Mouse (Mus musculus): ENCODE data around the gene Sh3bp5. TPM values are rescaled to one million over a fixed set of nuclear protein-coding genes. Genes with fewer than 3 reads are reported as not detected.

The Sh3bp5 gene
- polyA plus RNA-seq, 1 experiment = 8.7 TPM

GRCm38 (mm10) chr14:31433126-31433525 lies 2.8 kb downstream of the Sh3bp5 start:
- TF ChIP-seq MYOD1 (IDR thresholded peaks at IDR 0.05; ENCODE audit: control insufficient read depth, insufficient read length, low read depth) (no peak), FOSL1 (IDR thresholded peaks at IDR 0.05; ENCODE audit: insufficient read depth, low read length, poor library complexity, severe bottlenecking) (no peak), MYOG (IDR thresholded peaks at IDR 0.05; ENCODE audit: control insufficient read depth, extremely low read depth, insufficient read length) (no peak), CEBPB (IDR thresholded peaks at IDR 0.05; ENCODE audit: low read depth) (no peak), USF1 (IDR thresholded peaks at IDR 0.05; ENCODE audit: low read depth) (no peak), CTCF (IDR thresholded peaks at IDR 0.05; ENCODE audit: control insufficient read depth, insufficient read depth, insufficient read length) (no peak), MAX (IDR thresholded peaks at IDR 0.05) (no peak)
- Histone ChIP-seq H3K4me3 (ENCODE audit: insufficient read depth, poor library complexity, severe bottlenecking) (peak overlapping the region; percentile 11), H3K36me3 (ENCODE audit: control insufficient read depth, insufficient read depth) (no peaks in the 10 kb centered on the region), H3K79me2 (ENCODE audit: control insufficient read depth, insufficient read depth) (peaks cover 16% of the 10 kb centered on the region), H3K79me3 (ENCODE audit: low read depth) (peaks cover 4% of the 10 kb centered on the region), H3K27me3 (ENCODE audit: control insufficient read depth, insufficient read depth, insufficient read length) (no peaks in the 10 kb centered on the region), H3ac (ENCODE audit: control insufficient read depth, insufficient read length, low read depth) (no peak overlapping the region)

GRCm38 (mm10) chr14:31432424-31432823 lies 3.5 kb downstream of the Sh3bp5 start:
- Histone ChIP-seq H3K27me3 (ENCODE audit: control insufficient read depth, insufficient read depth, insufficient read length) (no peaks in the 10 kb centered on the region), H3K4me3 (ENCODE audit: insufficient read depth, poor library complexity, severe bottlenecking) (no peak overlapping the region), H3K79me3 (ENCODE audit: low read depth) (peaks cover 4% of the 10 kb centered on the region), H3ac (ENCODE audit: control insufficient read depth, insufficient read length, low read depth) (peak overlapping the region; percentile 4), H3K36me3 (ENCODE audit: control insufficient read depth, insufficient read depth) (no peaks in the 10 kb centered on the region), H3K79me2 (ENCODE audit: control insufficient read depth, insufficient read depth) (peaks cover 16% of the 10 kb centered on the region)
- TF ChIP-seq CTCF (IDR thresholded peaks at IDR 0.05; ENCODE audit: control insufficient read depth, insufficient read depth, insufficient read length) (no peak), MYOD1 (IDR thresholded peaks at IDR 0.05; ENCODE audit: control insufficient read depth, insufficient read length, low read depth) (no peak), FOSL1 (IDR thresholded peaks at IDR 0.05; ENCODE audit: insufficient read depth, low read length, poor library complexity, severe bottlenecking) (no peak), MYOG (IDR thresholded peaks at IDR 0.05; ENCODE audit: control insufficient read depth, extremely low read depth, insufficient read length) (no peak), MAX (IDR thresholded peaks at IDR 0.05) (no peak), CEBPB (IDR thresholded peaks at IDR 0.05; ENCODE audit: low read depth) (no peak), USF1 (IDR thresholded peaks at IDR 0.05; ENCODE audit: low read depth) (no peak)

GRCm38 (mm10) chr14:31431789-31432330 lies 4.0 kb downstream of the Sh3bp5 start:
- TF ChIP-seq MYOG (IDR thresholded peaks at IDR 0.05; ENCODE audit: control insufficient read depth, extremely low read depth, insufficient read length) (no peak), MYOD1 (IDR thresholded peaks at IDR 0.05; ENCODE audit: control insufficient read depth, insufficient read length, low read depth) (no peak), MAX (IDR thresholded peaks at IDR 0.05) (no peak), FOSL1 (IDR thresholded peaks at IDR 0.05; ENCODE audit: insufficient read depth, low read length, poor library complexity, severe bottlenecking) (no peak), CEBPB (IDR thresholded peaks at IDR 0.05; ENCODE audit: low read depth) (no peak), USF1 (IDR thresholded peaks at IDR 0.05; ENCODE audit: low read depth) (no peak), CTCF (IDR thresholded peaks at IDR 0.05; ENCODE audit: control insufficient read depth, insufficient read depth, insufficient read length) (no peak)
- Histone ChIP-seq H3ac (ENCODE audit: control insufficient read depth, insufficient read length, low read depth) (no peak overlapping the region), H3K4me3 (ENCODE audit: insufficient read depth, poor library complexity, severe bottlenecking) (no peak overlapping the region), H3K79me3 (ENCODE audit: low read depth) (peaks cover 4% of the 10 kb centered on the region), H3K36me3 (ENCODE audit: control insufficient read depth, insufficient read depth) (no peaks in the 10 kb centered on the region), H3K79me2 (ENCODE audit: control insufficient read depth, insufficient read depth) (peaks cover 16% of the 10 kb centered on the region), H3K27me3 (ENCODE audit: control insufficient read depth, insufficient read depth, insufficient read length) (no peaks in the 10 kb centered on the region)

GRCm38 (mm10) chr14:31429004-31429395 lies 6.9 kb downstream of the Sh3bp5 start:
- peaks cover 3% of the 10 kb centered on the region for H3K79me3 ChIP-seq (ENCODE audit: low read depth)
- H3K4me3 ChIP-seq (ENCODE audit: insufficient read depth, poor library complexity, severe bottlenecking) = no peak overlapping the region
- H3ac ChIP-seq (ENCODE audit: control insufficient read depth, insufficient read length, low read depth) = no peak overlapping the region
- no peaks in the 10 kb centered on the region for H3K36me3 ChIP-seq (ENCODE audit: control insufficient read depth, insufficient read depth)
- TF ChIP-seq MAX (IDR thresholded peaks at IDR 0.05) (no peak), MYOG (IDR thresholded peaks at IDR 0.05; ENCODE audit: control insufficient read depth, extremely low read depth, insufficient read length) (no peak), CTCF (IDR thresholded peaks at IDR 0.05; ENCODE audit: control insufficient read depth, insufficient read depth, insufficient read length) (no peak), USF1 (IDR thresholded peaks at IDR 0.05; ENCODE audit: low read depth) (no peak)
- H3K27me3 ChIP-seq (ENCODE audit: control insufficient read depth, insufficient read depth, insufficient read length) = no peaks in the 10 kb centered on the region
- H3K79me2 ChIP-seq (ENCODE audit: control insufficient read depth, insufficient read depth) = peaks cover 6% of the 10 kb centered on the region

GRCm38 (mm10) chr14:31428211-31429003 lies 7.5 kb downstream of the Sh3bp5 start:
- Histone ChIP-seq H3K79me3 (ENCODE audit: low read depth) (peaks cover 3% of the 10 kb centered on the region), H3K4me3 (ENCODE audit: insufficient read depth, poor library complexity, severe bottlenecking) (no peak overlapping the region), H3ac (ENCODE audit: control insufficient read depth, insufficient read length, low read depth) (no peak overlapping the region), H3K79me2 (ENCODE audit: control insufficient read depth, insufficient read depth) (peaks cover 6% of the 10 kb centered on the region), H3K27me3 (ENCODE audit: control insufficient read depth, insufficient read depth, insufficient read length) (no peaks in the 10 kb centered on the region), H3K36me3 (ENCODE audit: control insufficient read depth, insufficient read depth) (no peaks in the 10 kb centered on the region)
- TF ChIP-seq FOSL1 (IDR thresholded peaks at IDR 0.05; ENCODE audit: insufficient read depth, low read length, poor library complexity, severe bottlenecking) (no peak), MYOD1 (IDR thresholded peaks at IDR 0.05; ENCODE audit: control insufficient read depth, insufficient read length, low read depth) (no peak), CEBPB (IDR thresholded peaks at IDR 0.05; ENCODE audit: low read depth) (no peak), CTCF (IDR thresholded peaks at IDR 0.05; ENCODE audit: control insufficient read depth, insufficient read depth, insufficient read length) (no peak), MYOG (IDR thresholded peaks at IDR 0.05; ENCODE audit: control insufficient read depth, extremely low read depth, insufficient read length) (no peak), MAX (IDR thresholded peaks at IDR 0.05) (no peak), USF1 (IDR thresholded peaks at IDR 0.05; ENCODE audit: low read depth) (no peak)
